Mouse (Mus musculus) left cerebral cortex, adult 18-20 months (tissue): Measurements from ENCODE around the gene Entpd3. TPM values are rescaled to one million over a fixed set of nuclear protein-coding genes. Genes with fewer than 3 reads are reported as not detected.

ENCODE experiments used
- DNase-seq, 2 experiments: peaks; one replicate each; pipeline ENCODE4 v3.0.0; 2021 to 2022; ENCODE audit warnings: low spot score in 2 of 2, mixed read lengths in 1 of 2
- long read RNA-seq, 2 experiments: library from polyadenylated mRNA; stranded (forward); transcript quantifications; one replicate each; pipeline ENCODE4 v2.0.0; 2021
- total RNA-seq, 2 experiments: library from RNA; stranded (reverse); gene quantifications; 2 replicates each; pipeline ENCODE4 v1.2.3; 2021

Entpd3 gene
- 1 to 10 TPM; 7.8 to 8.5 TPM for total RNA-seq
- long read RNA-seq, experiment 1, partial matches to known transcripts: 1 of 6 reads
- long read RNA-seq, experiment 1, other reads (novel, unspliced or antisense): 2 of 6 reads
- long read RNA-seq, experiment 2, partial matches to known transcripts: 0 of 4 reads
- long read RNA-seq, experiment 2, other reads (novel, unspliced or antisense): 4 of 4 reads

DNA sequence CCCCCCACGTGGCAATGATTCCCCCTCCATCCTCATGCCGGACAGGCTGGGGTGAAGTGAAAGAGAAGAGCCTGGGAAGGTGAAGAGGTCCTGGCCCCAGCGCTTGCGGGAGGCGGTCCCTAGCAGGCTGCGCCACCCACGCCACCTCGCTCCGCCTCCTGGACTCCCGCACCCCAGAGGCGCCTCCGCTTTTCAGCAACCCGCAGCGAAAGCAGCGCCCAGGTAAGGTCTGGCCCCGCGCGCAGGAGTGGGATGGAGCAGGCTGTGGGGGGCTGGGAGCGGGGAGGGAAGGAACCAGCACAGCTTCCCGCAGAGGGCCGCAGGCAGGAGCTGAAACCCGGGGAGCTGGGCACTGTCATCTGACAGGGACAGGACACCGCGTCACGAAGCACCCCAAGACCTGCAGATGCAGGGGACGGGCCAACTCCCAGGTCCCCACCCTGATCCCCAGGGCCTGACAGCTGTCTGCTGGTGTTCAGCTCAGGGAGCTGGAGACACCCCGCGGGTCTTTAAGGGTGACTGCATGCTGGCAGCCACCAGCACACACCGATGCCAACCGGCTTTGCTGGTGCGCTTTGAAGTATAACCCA is at the start of gene Entpd3:
Gene Entpd3 (plus strand): TSS at position 157 of the 590 bp plus-strand sequence.
- DNase-seq: peak; percentile 25 to 39

DNA sequence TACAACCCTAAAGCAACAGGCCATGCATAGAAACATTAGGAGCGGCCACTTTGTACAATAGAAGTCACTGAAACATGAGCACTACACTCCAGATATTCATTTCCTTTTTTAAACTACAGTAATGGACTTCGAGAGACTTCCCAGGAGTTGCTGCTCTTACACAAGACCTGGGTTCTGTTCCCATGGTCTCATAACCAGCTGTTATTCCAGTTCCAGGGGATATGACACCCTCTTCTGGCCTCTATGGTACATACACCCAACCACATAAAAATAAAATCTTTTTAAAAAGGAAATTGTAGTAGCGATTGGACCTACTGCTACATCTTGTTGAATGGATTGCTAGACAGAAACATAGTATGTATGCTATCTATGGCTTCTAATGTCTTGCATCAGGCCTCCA is 48.1 kb upstream of the Entpd3 start:
- DNase-seq: no peak

DNA sequence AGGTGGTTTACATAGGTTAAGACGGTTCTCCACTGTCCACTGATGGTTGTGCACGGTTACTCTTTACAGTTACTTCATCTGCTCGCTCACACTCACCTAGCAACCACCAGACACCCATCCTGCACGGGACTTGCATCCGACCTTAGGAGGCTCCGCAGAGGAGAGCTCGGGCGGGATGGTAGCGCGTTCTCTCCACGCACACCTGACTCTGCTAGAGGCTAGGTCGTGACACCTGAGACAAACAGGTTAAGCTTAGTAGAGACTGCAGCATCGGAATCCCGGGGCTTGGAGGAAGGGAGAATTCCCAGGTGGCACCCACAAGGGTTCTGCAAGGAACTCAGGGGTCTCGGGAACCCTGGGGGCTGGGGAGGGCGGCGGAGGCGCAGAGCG is 47.6 kb upstream of the Entpd3 start, which contains the start of gene Eif1b:
Gene Eif1b (plus strand): TSS at position 223 of the 390 bp plus-strand sequence.
- DNase-seq: no peak

DNA sequence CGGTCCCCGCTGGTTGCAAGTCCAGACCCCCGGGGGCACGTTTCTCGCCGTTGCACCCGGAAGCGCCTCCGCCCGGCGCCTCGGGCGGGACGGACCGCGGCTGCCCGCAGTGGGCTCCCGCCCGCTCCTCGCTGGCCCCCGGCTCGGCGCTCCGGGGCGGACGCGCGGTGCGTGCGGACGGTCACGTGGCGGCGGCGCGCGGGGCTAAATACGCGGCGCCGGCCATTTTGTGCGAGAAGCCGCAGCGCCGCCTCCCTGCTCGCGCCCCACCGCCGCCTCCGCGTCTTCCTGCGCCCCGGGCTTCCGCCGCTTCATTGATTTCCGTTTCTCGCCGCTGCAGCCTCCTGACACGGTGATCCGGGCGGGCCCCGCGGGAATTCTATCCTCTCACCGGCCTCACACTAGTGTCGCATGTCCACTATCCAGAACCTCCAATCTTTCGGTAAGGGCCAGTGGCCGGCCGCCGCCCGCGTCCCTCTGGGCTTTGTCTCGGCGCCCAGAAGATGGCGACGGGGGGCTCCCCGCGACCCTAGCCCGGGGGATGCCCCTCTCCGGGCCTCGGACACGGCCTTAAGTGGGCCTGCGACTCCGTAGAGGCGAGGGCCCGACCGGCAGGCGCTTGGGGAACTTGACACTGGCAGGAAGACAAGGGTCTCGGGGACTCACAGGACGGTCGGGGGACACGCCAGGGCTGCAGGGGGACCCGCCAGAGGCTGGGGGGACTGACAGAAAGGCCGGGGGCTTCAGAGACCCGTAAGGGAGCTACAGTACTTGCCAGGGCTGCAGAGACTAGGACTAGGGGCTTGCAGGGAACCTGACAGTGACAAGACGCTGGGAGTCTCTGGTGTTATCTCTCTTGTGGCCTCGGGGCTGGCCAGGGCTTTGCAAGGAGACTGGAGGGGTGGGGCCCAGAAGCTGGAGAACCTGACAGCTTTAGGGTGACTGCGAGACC is 46.9 kb upstream of the Entpd3 start:
- peak; percentile 81 to 89 for DNase-seq

DNA sequence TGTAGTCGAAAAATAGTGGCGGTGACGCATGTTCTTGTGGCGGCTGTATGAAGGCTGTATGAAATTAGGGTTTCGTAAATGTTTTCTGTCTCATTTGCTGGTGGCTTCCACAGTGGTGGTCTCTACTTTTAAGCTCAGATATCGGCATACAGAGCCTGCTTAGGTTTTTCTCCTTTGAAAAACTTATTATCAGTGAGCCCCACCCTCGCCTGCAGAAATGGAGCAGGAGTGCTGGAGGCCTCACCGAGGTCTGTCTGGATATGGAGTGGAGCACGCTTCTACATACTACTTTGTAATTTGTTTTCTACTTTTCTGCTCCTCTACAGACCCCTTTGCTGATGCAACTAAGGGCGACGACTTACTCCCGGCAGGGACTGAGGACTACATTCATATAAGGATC is 45.8 kb upstream of the Entpd3 start:
- DNase-seq: no peak

DNA sequence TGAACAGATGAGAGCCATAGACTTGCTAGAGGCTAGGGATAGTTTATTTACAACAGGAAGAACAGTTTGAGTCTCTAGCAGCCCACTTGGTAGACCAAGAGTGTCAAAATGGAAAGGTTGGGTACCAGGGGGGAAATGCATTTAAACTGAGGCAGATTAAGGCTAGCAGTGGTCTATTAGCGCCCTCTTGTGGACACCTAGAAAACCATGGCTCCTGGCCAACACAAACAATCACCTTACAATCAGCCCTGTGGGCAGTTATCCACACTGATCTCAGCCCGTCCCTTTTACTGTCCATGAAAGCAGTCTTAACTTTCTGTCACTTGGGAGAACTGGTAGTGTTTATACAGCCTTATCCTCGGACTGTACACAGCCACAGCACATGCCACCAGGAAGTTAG is 42.9 kb upstream of the Entpd3 start:
- peak; percentile 61 to 69 for DNase-seq

DNA sequence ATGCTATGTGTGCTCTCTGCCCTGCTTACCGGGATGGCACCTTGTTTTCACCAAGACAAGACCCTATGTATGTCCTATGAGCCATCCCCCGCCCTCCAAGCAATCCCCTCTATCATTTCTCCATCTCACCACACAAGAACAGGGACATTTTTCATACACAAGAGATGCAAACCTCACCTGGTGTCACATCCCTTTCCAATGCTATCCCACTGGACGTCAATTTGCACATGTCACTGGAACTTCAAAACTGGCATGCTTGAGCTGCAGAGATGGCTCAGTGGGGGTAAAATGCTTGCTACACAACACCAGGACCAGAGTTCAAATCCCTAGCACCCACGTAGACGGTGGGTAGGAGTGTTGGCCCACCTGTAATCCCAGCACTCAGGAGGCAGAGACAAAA is 41.6 kb upstream of the Entpd3 start:
- no peak for DNase-seq

DNA sequence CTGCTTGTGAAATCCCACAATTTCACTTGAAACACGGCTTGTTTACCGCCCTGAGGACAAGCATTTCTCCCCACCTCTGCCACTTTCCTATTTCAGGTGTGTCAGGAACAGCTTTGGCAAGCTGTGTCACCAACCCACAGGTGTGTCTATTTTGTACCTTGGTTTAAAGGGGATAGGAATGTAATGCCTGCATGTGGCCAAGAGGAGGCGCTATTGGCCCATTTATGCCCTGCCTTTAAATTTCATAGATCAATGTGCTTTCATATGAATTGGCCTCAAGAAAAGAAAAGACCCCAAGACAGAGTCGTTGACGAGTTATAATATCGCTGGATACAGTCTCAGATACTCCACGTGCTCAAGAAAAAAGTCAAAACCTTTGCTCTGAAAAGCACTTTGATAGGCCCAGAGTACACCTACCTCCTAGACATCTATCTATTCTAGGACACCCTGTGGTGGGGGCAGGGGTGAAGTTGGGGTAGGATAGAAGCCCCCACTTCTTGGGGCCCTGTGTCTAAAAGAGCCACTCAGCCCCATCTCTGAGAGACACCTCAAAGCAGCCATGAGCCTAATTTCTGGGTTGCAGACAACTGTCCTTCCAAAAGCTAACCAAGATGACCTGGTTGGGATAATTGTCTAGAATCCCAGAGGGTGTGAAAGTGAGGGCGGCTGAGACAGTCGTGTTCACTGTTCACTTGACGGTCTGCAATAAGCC is 38.3 kb upstream of the Entpd3 start:
- no peak for DNase-seq

DNA sequence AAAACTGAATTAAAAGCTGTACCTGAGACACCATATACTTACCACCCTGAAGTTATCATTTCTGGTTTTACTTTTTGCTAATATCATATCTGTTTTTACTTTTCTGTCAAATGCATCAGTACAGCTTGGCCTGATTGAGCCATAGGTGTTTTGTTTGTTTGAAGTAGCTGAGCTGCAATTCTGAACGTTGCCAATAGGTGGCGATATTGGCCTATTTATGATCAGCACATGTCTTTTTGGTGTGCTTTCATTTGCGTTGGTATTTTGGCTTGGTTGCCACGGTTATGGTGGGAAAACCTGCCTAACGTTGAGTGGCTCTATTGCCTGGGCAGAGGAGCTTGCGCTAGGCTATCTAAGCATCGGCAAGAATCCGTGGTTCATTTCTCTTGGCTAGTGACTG is 37.6 kb upstream of the Entpd3 start:
- peak; percentile 75 to 85 for DNase-seq

DNA sequence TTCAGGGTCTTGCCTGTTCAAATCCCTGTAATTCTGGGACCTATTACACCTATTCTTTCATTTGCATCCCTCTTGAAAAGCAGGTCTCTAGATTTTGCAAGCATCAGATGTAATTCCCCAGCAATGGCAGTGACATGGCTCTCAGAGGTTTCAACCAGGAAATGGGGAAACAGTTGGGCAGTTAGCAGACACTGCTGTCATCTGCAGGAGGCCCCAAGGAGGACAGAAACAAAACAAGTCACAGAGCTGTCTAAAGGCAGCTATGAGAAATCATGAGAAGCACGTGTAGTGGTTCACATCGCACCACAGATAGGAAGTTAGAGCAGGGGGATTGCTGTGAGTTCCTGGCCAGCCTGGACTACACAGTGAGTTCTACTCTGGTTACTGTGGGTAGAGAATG is 35.2 kb upstream of the Entpd3 start:
- DNase-seq: no peak

DNA sequence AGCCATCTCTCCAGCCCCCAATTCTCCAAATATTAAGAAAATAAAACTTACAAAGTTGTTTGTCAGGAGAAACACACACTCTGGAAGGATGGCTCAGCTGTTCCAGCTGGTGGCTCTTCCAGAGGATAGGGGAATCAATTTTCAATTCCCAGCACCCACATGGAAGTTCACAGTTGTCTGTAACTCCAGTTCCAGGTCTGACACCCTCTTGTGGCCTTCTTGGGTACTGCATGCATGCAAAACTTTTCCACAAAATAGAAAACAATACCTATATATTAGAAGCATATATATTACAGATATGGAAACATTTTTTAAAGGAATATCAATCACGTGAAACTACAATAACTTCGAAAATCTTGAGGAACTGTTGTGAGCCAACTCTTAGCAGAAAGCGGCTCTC is 27.8 kb upstream of the Entpd3 start:
- DNase-seq: peak in 1 of 2 experiments; percentile 47

DNA sequence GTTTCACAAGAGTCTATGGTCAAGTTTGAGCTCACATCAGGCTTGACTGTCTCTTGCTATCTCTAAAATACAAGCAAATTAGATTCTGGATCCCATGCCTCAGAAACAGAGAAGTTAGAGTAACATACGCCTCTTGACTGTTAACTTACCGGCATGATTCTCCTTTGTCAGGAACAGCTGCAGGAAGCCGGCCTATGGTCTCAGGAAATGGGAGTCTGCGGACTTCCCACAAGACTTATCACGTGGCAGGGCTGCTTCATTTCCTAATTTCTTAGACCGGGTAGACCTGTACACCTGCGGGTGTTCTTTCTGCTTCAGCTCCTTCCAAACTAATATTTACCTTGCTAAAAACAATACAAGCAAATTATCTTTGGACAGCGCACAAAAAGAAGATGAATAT is 22.9 kb upstream of the Entpd3 start:
- DNase-seq: no peak

DNA sequence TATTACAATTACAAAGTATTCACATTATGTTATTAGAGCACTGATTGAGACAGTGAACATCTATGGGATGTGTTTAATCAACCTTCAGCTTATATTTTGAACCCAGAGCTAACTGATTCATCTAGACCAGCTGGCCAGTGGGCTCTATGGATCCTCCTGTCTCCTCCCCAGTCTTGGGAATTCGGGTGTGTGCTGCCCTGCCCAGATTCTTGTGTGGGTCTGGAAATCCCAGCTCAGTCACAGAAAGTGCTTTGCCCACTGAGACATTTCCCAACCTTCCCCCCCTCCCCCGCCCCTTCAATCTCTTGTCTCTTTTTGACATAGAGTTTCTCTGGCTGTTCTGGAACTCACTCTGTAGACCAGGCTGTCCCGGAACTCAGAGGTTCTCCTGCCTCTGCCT is 20.7 kb upstream of the Entpd3 start:
- DNase-seq: no peak

DNA sequence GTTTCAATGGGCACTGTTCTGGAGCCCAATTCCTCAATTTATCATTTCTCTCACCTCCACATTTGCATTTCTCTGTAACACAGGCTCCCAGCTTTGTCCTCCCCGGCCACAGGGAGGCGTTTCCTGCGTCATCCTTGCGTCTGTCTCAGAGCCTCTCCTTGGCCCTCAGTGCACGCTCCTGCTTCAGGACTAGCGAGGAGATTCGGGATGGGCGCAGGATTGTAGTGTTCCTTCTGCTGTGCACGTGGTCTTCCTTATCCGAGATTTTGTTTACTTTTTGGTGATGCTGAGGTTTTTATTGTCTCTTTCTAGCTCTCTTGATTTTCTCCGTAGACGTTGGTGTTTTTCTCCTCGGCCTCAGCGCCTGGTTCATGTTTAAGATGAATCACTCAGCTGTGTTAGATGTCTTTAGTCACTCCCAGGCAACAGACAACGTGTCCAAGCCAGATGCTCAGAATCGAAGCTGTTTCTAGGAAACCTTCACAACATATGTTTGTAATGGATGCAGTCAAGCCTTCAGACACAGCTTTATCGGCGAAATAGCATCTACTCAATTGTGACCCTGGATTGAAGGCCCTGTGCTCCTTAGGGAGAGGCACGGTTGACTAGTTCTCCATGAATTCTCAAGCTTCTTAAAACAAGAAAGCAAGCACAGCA is 20.0 kb upstream of the Entpd3 start:
- DNase-seq: peak; percentile 56 to 65

DNA sequence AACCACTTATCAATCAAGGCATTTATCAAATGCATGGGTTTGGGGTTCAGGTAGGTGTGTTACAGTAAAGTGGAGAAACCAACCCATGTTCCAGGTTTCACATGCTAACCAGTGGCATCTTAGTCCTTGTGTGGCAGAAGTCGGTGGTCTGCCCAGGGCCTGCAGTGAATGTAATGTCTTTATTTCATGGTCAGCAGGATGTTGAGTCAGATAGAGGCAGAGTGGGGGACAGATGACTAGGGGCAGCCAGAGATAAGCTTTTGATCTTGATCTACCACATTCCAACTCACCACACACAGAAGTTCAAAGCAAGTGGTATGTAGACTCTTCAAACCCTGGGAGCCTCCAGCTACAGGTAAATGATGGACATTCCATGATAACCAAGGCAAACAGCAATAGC is 18.5 kb upstream of the Entpd3 start:
- no peak for DNase-seq

DNA sequence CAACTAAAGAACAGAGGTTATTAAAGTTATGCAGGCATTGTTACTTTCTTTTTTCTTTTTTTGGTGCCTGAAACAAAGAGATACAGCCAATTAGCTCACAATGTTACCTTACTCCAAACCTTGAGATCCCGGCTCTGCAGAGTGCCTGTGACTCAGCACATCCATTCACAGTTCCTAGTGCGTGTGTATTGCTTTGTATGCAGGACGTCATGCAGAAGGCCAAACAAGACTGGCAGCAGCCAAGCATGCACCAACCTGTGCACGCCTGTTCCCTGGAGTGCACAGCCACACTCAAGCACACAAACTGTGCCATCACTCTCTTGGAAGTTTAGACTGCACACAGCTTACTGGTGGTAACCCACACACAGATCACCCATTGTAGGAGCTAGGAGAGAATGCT is 12.3 kb upstream of the Entpd3 start:
- no peak for DNase-seq

DNA sequence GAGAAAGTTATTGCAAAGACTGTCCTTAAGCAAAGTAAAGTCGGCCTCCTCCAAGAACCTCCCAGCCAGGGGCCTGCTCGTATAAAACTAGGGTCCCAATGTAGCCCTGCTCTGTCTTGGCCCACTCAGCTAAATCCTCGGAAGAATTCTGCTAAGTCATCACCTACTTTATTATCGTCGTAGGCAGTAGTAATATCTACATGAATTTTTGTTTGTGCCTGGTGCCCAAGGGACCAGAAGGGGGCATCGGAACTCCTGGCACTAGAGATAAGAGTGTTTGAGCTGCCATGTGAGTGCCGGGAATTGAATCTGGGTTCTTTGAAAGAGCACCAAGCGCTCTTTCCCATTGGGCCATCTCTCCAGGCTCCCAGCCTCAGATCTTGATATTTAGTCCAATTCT is 11.7 kb upstream of the Entpd3 start:
- no peak for DNase-seq

DNA sequence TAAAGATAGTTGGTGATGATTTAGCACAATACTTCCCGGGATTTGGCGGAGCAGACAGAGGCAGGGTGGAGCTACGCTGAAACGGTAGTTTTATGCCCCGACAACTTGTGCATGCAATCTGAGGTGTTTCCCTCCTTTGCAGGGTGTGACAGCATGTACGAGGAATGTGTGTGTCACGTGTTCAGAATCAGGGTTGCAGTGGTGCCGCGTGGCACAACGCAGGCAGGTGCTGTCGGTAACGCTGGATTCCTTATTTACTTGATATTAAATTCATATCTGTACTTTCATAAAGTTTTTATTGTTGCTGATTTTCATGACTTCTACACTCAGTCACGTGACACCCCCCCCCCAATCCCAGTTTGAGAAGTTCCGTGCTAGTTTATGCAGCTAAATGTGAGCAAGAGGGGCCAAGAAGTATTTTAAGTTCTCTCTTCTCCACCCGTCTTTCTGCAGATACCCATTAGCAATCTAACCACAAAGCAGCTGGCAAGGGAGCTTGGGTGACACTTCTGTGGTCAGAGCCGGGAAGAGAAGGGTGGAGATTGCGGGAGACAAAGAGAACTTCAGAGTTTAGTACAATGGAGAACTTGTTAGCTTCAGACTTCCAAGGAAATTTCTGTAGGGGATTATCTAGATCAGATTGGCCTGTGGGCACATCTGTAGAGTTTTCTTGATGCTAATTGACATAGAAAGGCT is 10.7 kb upstream of the Entpd3 start:
- no peak for DNase-seq

DNA sequence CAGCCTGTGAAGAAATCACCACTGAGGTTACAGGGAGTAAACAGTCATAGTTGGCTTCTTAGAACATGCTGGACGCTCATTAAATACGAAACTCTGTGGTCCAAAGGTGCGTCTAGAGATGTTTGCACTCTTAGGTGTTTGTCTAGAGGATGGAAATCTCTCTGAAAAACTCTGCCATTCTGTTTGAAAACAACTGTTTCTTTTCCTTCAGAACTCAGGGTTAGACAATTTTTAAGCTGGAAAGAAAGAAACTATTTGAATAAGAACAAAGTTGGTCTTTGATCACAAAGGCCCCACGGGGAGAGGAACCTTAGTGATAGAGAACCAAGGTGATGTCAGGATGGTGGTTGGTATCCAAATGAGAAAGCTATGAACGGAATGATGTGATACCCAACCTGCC is 9.1 kb upstream of the Entpd3 start:
- no peak for DNase-seq

DNA sequence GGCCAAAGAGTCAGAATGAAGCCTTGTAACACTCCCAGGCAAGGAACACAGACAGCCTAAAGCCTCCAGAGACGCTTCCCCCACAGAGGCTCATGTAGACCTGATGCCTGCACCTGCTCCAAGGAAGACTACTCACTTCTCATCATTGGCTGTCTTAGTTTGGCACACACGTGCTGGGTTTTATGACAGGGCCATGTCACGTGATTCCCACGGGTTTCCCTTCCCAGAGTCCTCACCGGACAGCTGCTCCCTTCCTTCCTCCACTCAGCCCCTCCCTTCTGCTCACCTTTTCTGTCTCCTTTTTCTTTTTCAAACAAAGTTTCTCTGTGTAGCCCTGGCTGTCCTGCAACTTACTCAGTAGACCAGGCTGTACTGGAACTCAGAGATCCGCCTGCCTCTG is 7.6 kb upstream of the Entpd3 start:
- DNase-seq: no peak
